In the genomic region with DNA sequence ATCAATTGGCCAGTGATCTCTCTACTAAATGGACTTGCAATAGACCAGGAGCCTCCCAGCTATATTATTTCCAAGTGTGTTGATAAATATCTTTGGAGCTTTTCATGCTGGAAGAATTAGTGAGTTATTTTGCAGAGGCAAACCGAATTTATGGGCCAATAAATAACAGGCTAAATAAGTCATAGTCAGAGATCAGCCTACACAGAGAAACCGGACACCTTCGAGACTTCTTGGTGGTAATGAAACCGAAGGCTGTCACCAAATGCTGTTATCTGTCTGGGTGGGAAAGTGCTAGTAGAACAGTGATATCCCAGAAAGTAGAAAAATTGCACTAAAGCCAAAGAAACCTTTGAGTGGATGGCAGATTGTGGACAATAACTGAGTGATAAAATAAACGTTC, we compare ENCODE assay signal across 12 mouse cellular contexts.
"Had no signal": no experiment of that assay in that cellular context is flagged by ENCODE, and none has a peak within 500 bp of the region (broad histone marks: within the 10 kb centered on the region; RNA-seq: fewer than 3 reads in every experiment).

No protein-coding gene starts in this region.

- H3K27ac ChIP-seq: hindbrain, embryonic 13.5 days; hindbrain, postnatal 0 days; layer of hippocampus, adult 2 months; limb, embryonic 12.5 days; midbrain, embryonic 10.5 days; neural tube, embryonic 12.5 days; stomach, postnatal 0 days had no signal

- H3K36me3 ChIP-seq: hindbrain, embryonic 13.5 days; limb, embryonic 12.5 days; neural tube, embryonic 12.5 days had no signal

- H3K4me2 ChIP-seq: hindbrain, embryonic 13.5 days; limb, embryonic 12.5 days; neural tube, embryonic 12.5 days had no signal

- ATAC-seq: hindbrain, postnatal 0 days had no signal

- H3K4me1 ChIP-seq: hindbrain, embryonic 13.5 days; midbrain, embryonic 10.5 days; neural tube, embryonic 12.5 days had no signal

- H3K27me3 ChIP-seq: hindbrain, embryonic 13.5 days; limb, embryonic 12.5 days; neural tube, embryonic 12.5 days had no signal

- H3K9ac ChIP-seq: hindbrain, embryonic 13.5 days; limb, embryonic 12.5 days; neural tube, embryonic 12.5 days had no signal

- H3K9me3 ChIP-seq: limb, embryonic 12.5 days; neural tube, embryonic 12.5 days had no signal

- H3K4me3 ChIP-seq: hindbrain, embryonic 13.5 days; layer of hippocampus, adult 2 months; limb, embryonic 12.5 days; midbrain, embryonic 10.5 days; neural tube, embryonic 12.5 days had no signal

- DNase-seq: kidney, adult 8-10 months; kidney, postnatal 25 days; lung, adult 2 months; midbrain, embryonic 14.5 days; thymus, postnatal 4 days had no signal
